ENCODE assay signal across 8 mouse cellular contexts in the genomic region with DNA sequence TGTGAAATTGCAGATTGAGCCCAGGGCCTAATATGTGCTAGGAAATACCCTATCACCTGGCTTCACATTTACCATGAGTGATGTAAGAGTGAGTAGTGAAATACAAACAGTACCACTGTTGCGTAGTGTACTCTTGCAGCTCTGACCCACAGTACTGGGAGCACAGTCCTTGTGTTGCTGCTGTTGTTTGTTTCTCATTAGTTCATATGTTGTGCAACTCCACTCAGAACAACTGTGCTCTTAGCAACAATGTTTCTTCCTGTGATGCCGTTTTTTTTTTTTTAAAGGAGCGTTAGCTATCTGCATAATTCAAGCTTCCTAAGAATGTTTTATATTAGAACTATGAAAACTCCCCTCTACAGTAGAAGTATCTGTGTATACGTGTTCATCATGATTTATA. TPM values are rescaled to one million over a fixed set of nuclear protein-coding genes. Genes with fewer than 3 reads are reported as not detected.
A peak's percentile ranks its signal among the peaks of the same experiment; 100 is the strongest.
DNase-seq lines count a peak whose midpoint lies in the region; ATAC-seq and TF ChIP-seq lines count a peak whose summit lies in the region.

No protein-coding gene starts in this region.

- no peaks in the 10 kb centered on the region for H3K36me3 ChIP-seq in lung, postnatal 0 days (ENCODE audit: insufficient read depth, low read length)
- H3K36me3 ChIP-seq in forebrain, embryonic 14.5 days (ENCODE audit: control insufficient read depth, insufficient read depth, low read length): peaks cover 21% of the 10 kb centered on the region
- H3K36me3 ChIP-seq in liver, embryonic 15.5 days (replicated peaks): no peaks in the 10 kb centered on the region
- H3K36me3 ChIP-seq in neural tube, embryonic 12.5 days: peaks cover 12% of the 10 kb centered on the region

- no peak for TF ChIP-seq EP300 in lung, postnatal 0 days (IDR thresholded peaks at IDR 0.05)

- no peak for ATAC-seq in lung, postnatal 0 days
- ATAC-seq in forebrain, embryonic 14.5 days: no peak
- no peak for ATAC-seq in liver, embryonic 15.5 days (ENCODE audit: insufficient read depth)
- ATAC-seq in neural tube, embryonic 12.5 days (ENCODE audit: low FRiP score, low read depth): no peak

- no peak overlapping the region for H3K4me3 ChIP-seq in lung, postnatal 0 days (ENCODE audit: low read depth, low read length)
- no peak overlapping the region for H3K4me3 ChIP-seq in forebrain, embryonic 14.5 days (ENCODE audit: low read depth, low read length)
- H3K4me3 ChIP-seq in liver, embryonic 15.5 days (replicated peaks): peak overlapping the region; percentile 7; the same call in 1 of the 2 replicates
- no peak overlapping the region for H3K4me3 ChIP-seq in neural tube, embryonic 12.5 days

- peak overlapping the region; percentile 9; the same call in 1 of the 2 replicates for H3K4me2 ChIP-seq in lung, postnatal 0 days (replicated peaks; ENCODE audit: low read depth, low read length)
- H3K4me2 ChIP-seq in forebrain, embryonic 14.5 days (ENCODE audit: low read length): peak overlapping the region; percentile 67
- peak overlapping the region; percentile 90 for H3K4me2 ChIP-seq in liver, embryonic 15.5 days
- peak overlapping the region; percentile 51 for H3K4me2 ChIP-seq in neural tube, embryonic 12.5 days (replicated peaks)

- H3K27me3 ChIP-seq in lung, postnatal 0 days (replicated peaks; ENCODE audit: insufficient read depth, low read length): no peaks in the 10 kb centered on the region
- no peaks in the 10 kb centered on the region for H3K27me3 ChIP-seq in forebrain, embryonic 14.5 days (replicated peaks; ENCODE audit: control insufficient read depth, insufficient read depth, low read length)
- no peaks in the 10 kb centered on the region for H3K27me3 ChIP-seq in liver, embryonic 15.5 days
- no peaks in the 10 kb centered on the region for H3K27me3 ChIP-seq in neural tube, embryonic 12.5 days (replicated peaks)

- H3K4me1 ChIP-seq in lung, postnatal 0 days (ENCODE audit: insufficient read depth, low read depth, low read length): no peaks in the 10 kb centered on the region; the same call in 1 of the 2 replicates
- H3K4me1 ChIP-seq in forebrain, embryonic 14.5 days (ENCODE audit: control insufficient read depth, insufficient read depth, low read length): peaks cover 11% of the 10 kb centered on the region; the same call in 1 of the 2 replicates
- peaks cover 34% of the 10 kb centered on the region for H3K4me1 ChIP-seq in liver, embryonic 15.5 days (replicated peaks)
- H3K4me1 ChIP-seq in neural tube, embryonic 12.5 days: peaks cover 6% of the 10 kb centered on the region; the same call in 1 of the 2 replicates

- no peak for TF ChIP-seq CTCF in lung, postnatal 0 days (IDR thresholded peaks at IDR 0.05)

- 56% methylated on average over 4 of the region's 4 CpGs for WGBS in lung, postnatal 0 days
- WGBS in forebrain, embryonic 14.5 days: 41% methylated on average over 4 of the region's 4 CpGs
- WGBS in liver, embryonic 15.5 days (ENCODE audit: insufficient replicate concordance): 66% methylated on average over 4 of the region's 4 CpGs
- 73% methylated on average over 4 of the region's 4 CpGs for WGBS in neural tube, embryonic 12.5 days

- no peaks in the 10 kb centered on the region for H3K9me3 ChIP-seq in lung, postnatal 0 days (ENCODE audit: low read length)
- no peaks in the 10 kb centered on the region for H3K9me3 ChIP-seq in forebrain, embryonic 14.5 days (replicated peaks; ENCODE audit: control insufficient read depth, low read length)
- H3K9me3 ChIP-seq in liver, embryonic 15.5 days (replicated peaks): no peaks in the 10 kb centered on the region
- no peaks in the 10 kb centered on the region for H3K9me3 ChIP-seq in neural tube, embryonic 12.5 days

- H3K9ac ChIP-seq in lung, postnatal 0 days (replicated peaks; ENCODE audit: low read depth): no peak overlapping the region
- H3K9ac ChIP-seq in forebrain, embryonic 14.5 days (ENCODE audit: low read length): no peak overlapping the region
- H3K9ac ChIP-seq in liver, embryonic 15.5 days: no peak overlapping the region
- no peak overlapping the region for H3K9ac ChIP-seq in neural tube, embryonic 12.5 days

- peak; percentile 71 for DNase-seq in lung, postnatal 0 days (ENCODE audit: low spot score)
- no peak for DNase-seq in lung, postnatal 4 days
- no peak for DNase-seq in forebrain, embryonic 14.5 days (ENCODE audit: low spot score)
- DNase-seq in thymus, adult 18-20 months: no peak
- no peak for DNase-seq in gastrocnemius, adult 18-20 months (ENCODE audit: low spot score)
- DNase-seq in layer of hippocampus, postnatal 14 days (ENCODE audit: low spot score in 2 of 2): no peak

- no peak overlapping the region for H3K27ac ChIP-seq in lung, postnatal 0 days (ENCODE audit: low read length)
- H3K27ac ChIP-seq in forebrain, embryonic 14.5 days (ENCODE audit: low read depth, low read length): no peak overlapping the region
- peak overlapping the region; percentile 69; the same call in 1 of the 2 replicates for H3K27ac ChIP-seq in liver, embryonic 15.5 days (replicated peaks)
- no peak overlapping the region for H3K27ac ChIP-seq in neural tube, embryonic 12.5 days

RNA-seq across cellular contexts. Expression of a gene that starts 1.6 kb away (rescaled TPM):
- polyA plus RNA-seq in lung, postnatal 0 days (2015; fragmentation: Nextera tagmentation; extraction: Ambion mirVana): 2.9 and 3.1 TPM in 2 replicates
- 7.4 and 10.3 TPM in 2 replicates for polyA plus RNA-seq in forebrain, embryonic 14.5 days (2014; fragmentation: Nextera tagmentation; extraction: Ambion mirVana)
- polyA plus RNA-seq in liver, embryonic 15.5 days (2015; fragmentation: Nextera tagmentation; extraction: Ambion mirVana): 4.6 and 4.8 TPM in 2 replicates
- 6.5 and 7.1 TPM in 2 replicates for polyA plus RNA-seq in neural tube, embryonic 12.5 days (2016; fragmentation: Nextera tagmentation; extraction: Ambion mirVana)
- total RNA-seq in gastrocnemius, adult 18-20 months (2021): under 1 TPM; 0.52 to 0.94 TPM
- total RNA-seq in layer of hippocampus, postnatal 14 days (2021): 1 to 10 TPM; 7.4 to 8.5 TPM

RNA-seq across cellular contexts. Expression of a gene that starts 57.8 kb away (rescaled TPM):
- polyA plus RNA-seq in lung, postnatal 0 days (2015; fragmentation: Nextera tagmentation; extraction: Ambion mirVana): 36.9 and 38.7 TPM in 2 replicates
- 37.9 and 45.2 TPM in 2 replicates for polyA plus RNA-seq in forebrain, embryonic 14.5 days (2014; fragmentation: Nextera tagmentation; extraction: Ambion mirVana)
- 12.5 and 13.7 TPM in 2 replicates for polyA plus RNA-seq in liver, embryonic 15.5 days (2015; fragmentation: Nextera tagmentation; extraction: Ambion mirVana)
- polyA plus RNA-seq in neural tube, embryonic 12.5 days (2016; fragmentation: Nextera tagmentation; extraction: Ambion mirVana): 63.2 and 72.0 TPM in 2 replicates
- 10 to 100 TPM; 20.5 to 22.1 TPM for total RNA-seq in gastrocnemius, adult 18-20 months (2021)
- 10 to 100 TPM; 90.7 to 91.8 TPM for total RNA-seq in layer of hippocampus, postnatal 14 days (2021)

Comparison
In these comparisons a context has a peak if more than half of its experiments do, and no peak if none do; other contexts are left out.
1. H3K4me2 ChIP-seq: peak in every context shown above with its lines; median percentile 90 in liver, embryonic 15.5 days; 67 in forebrain, embryonic 14.5 days; 51 in neural tube, embryonic 12.5 days; 9 in lung, postnatal 0 days.